Mouse (Mus musculus): Measurements from ENCODE around the gene Lhx9.
A peak's percentile ranks its signal among the peaks of the same experiment; 100 is the strongest.

The Lhx9 gene

GRCm38 (mm10) chr1:138848511-138849109 lies at the start of gene Lhx9:
Gene Lhx9 (minus strand): TSS chr1:138848577.
- no peak for DNase-seq (ENCODE audit: low spot score in 2 of 2)

DNA sequence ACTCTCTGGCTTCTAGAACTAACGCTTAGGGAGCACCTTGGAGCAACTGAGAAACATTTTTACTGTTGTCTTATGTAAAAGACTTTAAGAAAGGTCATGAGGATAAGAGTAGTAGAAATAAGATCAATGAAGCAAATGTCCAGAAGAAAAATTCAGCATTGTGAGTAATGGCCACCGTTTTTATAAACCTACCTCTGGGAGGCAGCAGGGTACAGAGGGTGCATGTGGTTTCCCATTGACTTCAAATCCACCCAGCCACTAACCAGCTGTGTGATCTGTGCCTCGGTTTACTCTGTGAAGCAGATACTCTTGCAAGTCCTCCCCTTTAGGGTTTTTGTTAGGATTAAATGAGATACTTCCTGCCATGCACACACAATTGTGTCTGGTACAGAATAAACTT lies 47.7 kb upstream of the Lhx9 start:
- DNase-seq (ENCODE audit: low spot score in 2 of 2) = no peak

DNA sequence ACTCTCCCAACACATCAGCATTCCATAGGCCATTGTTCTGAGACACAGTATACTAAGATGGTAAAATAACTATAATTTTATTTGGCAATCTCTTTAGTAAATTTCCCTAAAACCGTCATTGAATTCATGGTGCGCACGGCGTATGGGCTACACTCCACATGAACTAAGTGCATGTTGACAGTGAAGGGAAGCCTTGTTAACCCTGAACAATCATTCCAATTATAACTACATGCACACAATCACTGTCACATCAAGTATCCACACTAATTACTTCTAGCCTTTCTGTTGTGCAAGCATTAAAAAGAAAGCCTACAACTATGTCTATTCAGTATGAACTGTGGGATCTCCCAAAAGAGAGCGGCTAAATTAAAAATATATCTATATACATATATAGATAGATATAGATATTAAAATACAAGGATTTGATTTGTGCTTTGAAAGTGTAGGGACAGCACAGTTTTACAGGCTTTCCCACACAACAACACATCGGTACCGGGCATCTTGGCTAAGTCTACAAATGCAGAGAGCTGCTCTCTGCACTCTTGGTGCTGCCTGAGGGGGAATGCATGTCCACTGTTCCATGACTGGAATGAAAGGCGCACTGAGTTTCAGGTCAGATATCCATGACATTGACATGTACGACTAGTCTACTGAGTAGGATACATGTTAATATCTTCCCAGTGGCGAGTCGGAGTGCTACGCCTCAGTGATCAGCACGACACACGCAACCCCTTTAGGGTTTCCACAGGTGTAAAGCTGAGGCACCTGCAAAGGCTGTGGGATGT lies 29.3 kb upstream of the Lhx9 start:
- DNase-seq (ENCODE audit: low spot score in 2 of 2) = no peak

- no peak for DNase-seq (ENCODE audit: low spot score in 2 of 2)
Observed at GRCm38 (mm10) chr1:138876371-138877045, 28.1 kb upstream of the Lhx9 start.

DNA sequence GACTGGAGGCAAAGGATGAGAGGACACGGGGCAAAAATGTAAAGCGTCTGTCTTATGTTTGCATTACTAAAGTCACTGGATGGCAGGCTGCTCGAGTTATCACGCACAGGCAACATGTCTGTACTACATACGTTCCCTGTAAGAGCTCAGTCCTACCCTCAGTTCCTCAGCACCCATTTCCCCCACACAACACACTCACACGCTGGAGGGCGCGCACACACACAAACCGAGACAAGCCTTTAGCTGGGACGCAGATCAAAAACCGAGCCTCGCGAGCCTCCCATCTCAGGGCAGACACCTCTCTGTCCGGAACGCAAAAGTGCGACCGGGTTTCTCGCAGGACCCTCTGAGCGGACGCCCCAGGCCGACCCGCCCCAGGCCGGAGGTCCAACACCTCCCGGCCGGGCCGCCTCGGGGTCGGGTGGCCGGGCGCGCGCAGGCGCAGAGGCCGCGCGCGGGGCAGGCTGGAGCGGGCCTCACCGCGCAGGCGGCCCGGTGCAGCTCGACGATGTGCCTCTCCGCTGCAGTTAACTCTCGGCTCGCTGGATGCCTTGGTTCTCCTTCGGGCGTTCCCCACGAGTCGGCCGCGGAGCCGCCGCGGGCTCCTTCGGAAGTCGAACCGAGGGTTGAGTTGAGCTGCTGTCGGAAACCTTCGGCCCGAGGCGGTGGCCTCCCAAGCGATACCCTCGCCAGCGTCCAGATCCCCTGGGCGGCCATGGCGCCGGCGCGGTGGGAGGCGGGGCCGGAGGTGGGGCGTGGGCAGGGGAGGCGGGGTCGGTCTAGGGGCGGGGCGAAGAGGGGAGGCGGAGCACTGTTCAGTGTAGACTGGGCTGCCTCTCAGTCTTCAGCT lies 7.9 kb upstream of the Lhx9 start, which contains the start of gene 2310009B15Rik:
TSS of gene 2310009B15Rik (minus strand) at position 752 of the 850 bp plus-strand sequence.
- peak; percentile 72 to 75 for DNase-seq (ENCODE audit: low spot score in 2 of 2)

GRCm38 (mm10) chr1:138850823-138851222 lies 2.4 kb upstream of the Lhx9 start:
- no peak for DNase-seq (ENCODE audit: low spot score in 2 of 2)

GRCm38 (mm10) chr1:138850161-138850539 lies 1.8 kb upstream of the Lhx9 start:
- no peak for DNase-seq (ENCODE audit: low spot score in 2 of 2)

- no peak for DNase-seq (ENCODE audit: low spot score in 2 of 2)
Observed at GRCm38 (mm10) chr1:138849531-138850160, 1.3 kb upstream of the Lhx9 start.

DNA sequence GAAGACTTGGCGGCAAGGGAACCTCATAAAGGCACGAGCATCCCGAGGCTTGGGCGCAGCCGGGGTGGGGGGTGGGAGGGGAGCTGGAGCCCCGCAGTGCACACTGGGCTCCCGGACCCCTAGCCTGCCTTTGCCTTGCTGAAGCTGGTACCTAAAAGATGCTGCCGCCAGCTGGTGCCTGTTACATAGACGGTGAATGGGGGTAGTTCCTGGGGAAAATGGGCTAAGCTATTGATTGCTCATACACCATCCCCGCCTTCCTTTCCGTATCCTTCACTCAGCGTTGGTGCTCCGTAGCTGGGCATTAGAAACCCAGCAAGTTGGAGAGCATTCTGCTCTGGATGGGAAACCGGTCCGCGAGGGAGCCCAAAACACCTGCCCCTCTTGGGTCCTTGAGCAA lies 351 bp downstream of the Lhx9 start:
- no peak for DNase-seq (ENCODE audit: low spot score in 2 of 2)

DNA sequence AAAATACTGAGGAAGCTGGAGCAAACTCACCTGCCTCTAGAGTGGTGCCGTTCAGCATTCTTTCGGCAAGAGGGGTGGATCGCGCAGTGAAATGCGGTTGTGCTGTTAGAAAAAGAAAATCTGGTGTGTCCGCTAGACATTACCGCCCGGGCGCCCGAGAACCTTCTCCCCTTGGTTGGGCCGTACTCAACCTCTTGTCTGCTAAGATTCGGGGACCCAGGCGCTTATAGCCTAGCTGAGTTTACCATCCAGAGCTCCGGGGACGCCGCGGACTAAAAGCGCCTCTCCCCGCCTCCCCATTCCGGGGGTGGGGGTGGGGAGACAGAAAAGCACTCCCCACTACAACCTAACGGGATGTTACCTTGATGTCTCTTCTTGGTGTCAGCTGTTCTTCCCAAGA lies 1.2 kb downstream of the Lhx9 start:
- DNase-seq (ENCODE audit: low spot score in 2 of 2) = no peak

DNA sequence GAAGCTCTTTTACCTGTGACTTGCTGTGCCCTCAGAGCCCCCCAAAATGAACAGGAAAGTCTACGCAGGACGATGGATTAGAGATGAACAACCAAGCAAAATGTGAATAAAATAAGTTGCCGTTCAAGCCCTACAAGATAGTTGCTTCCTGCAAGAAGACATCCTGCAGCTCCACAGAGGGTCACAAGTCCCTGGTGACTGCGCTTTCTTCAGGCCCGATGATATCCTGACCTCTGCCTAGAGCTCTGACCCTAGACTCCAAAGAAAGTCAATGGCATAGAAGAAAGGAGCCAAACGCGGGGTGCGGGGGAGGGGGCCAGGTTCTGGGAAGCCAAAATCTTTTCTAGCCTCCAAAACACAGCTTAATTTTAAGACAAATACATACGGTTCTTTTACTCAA lies 1.8 kb downstream of the Lhx9 start:
- no peak for DNase-seq (ENCODE audit: low spot score in 2 of 2)

GRCm38 (mm10) chr1:138846131-138846530 lies 2.2 kb downstream of the Lhx9 start:
- DNase-seq (ENCODE audit: low spot score in 2 of 2) = no peak

GRCm38 (mm10) chr1:138845481-138845880 lies 2.9 kb downstream of the Lhx9 start:
- no peak for DNase-seq (ENCODE audit: low spot score in 2 of 2)

DNA sequence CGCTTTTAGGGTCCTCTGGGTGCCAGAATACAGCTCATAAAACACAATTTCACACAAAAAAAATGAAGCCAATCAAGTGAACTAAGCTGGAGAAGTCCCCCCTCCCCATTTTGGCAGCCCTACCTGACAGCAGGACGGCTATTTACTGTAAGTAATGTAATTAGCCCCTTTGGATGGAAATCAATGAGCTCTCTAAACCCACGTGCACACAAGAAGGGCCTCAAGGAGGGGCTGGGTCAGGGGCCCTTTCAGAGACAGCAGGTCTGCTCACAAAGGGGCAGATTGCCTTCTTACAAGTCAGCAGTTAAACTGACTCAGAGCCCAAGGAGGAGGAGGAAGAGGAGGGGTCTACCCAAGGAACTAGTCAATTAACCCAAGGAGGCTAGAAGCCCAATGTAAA lies 4.2 kb downstream of the Lhx9 start:
- no peak for DNase-seq (ENCODE audit: low spot score in 2 of 2)

- DNase-seq (ENCODE audit: low spot score in 2 of 2) = no peak
Observed at GRCm38 (mm10) chr1:138843361-138844091, 4.9 kb downstream of the Lhx9 start.

GRCm38 (mm10) chr1:138842756-138843155 lies 5.6 kb downstream of the Lhx9 start:
- no peak for DNase-seq (ENCODE audit: low spot score in 2 of 2)

GRCm38 (mm10) chr1:138842315-138842714 lies 6.1 kb downstream of the Lhx9 start:
- no peak for DNase-seq (ENCODE audit: low spot score in 2 of 2)

GRCm38 (mm10) chr1:138841306-138842095 lies 6.9 kb downstream of the Lhx9 start:
- DNase-seq (ENCODE audit: low spot score in 2 of 2) = no peak

GRCm38 (mm10) chr1:138840440-138841305 lies 7.7 kb downstream of the Lhx9 start:
- DNase-seq (ENCODE audit: low spot score in 2 of 2) = no peak

All from spleen, postnatal 36 days (tissue).